Mouse (Mus musculus) liver, embryonic 15.5 days (tissue): Measurements from ENCODE around the gene Trp53bp1. TPM values are rescaled to one million over a fixed set of nuclear protein-coding genes. Genes with fewer than 3 reads are reported as not detected.

Experiments
- ATAC-seq: fragments of 200-750 bp; cut with Nextera tagmentation; 2 replicates; pipeline ENCODE4 v1.8.0; 2017; ENCODE audit warnings: moderate number of reproducible peaks, mild to moderate bottlenecking, moderate library complexity; ENCODE audit not compliant: insufficient read depth
- H3K27ac ChIP-seq: fragments of 300-500 bp; sonication (generic); replicated peaks from 2 replicates; pipeline ENCODE4 v1.5.1; 2015; ENCODE audit warnings: mild to moderate bottlenecking, inconsistent platforms
- H3K27me3 ChIP-seq: fragments of 300-500 bp; sonication (generic); 2 replicates; pipeline ENCODE4 v1.6.1; 2015; ENCODE audit warnings: mild to moderate bottlenecking, inconsistent platforms
- H3K36me3 ChIP-seq: fragments of 300-500 bp; sonication (generic); replicated peaks from 2 replicates; pipeline ENCODE4 v1.6.1; 2015; ENCODE audit warnings: moderate library complexity, mild to moderate bottlenecking, inconsistent platforms
- H3K4me1 ChIP-seq: fragments of 300-500 bp; sonication (generic); replicated peaks from 2 replicates; pipeline ENCODE4 v1.6.1; 2015; ENCODE audit warnings: inconsistent platforms
- H3K4me2 ChIP-seq: fragments of 300-500 bp; sonication (generic); 2 replicates; pipeline ENCODE4 v1.6.1; 2015; ENCODE audit warnings: moderate library complexity, mild to moderate bottlenecking, inconsistent platforms
- H3K4me3 ChIP-seq: fragments of 300-500 bp; sonication (generic); replicated peaks from 2 replicates; pipeline ENCODE4 v1.5.1; 2015; ENCODE audit warnings: mild to moderate bottlenecking, inconsistent platforms
- H3K9ac ChIP-seq: fragments of 300-500 bp; sonication (generic); 2 replicates; pipeline ENCODE4 v1.6.1; 2015; ENCODE audit warnings: moderate library complexity, mild to moderate bottlenecking, inconsistent platforms
- H3K9me3 ChIP-seq: fragments of 300-500 bp; sonication (generic); replicated peaks from 2 replicates; pipeline ENCODE4 v1.6.1; 2016; ENCODE audit warnings: inconsistent platforms
- WGBS: fragments of 180-500 bp; shearing (Covaris S2); methylation state at CpG from one replicate; pipeline ENCODE4 v1.1.7; 2015; ENCODE audit warnings: mixed read lengths; ENCODE audit not compliant: insufficient replicate concordance; 5-methylcytosine and 5-hydroxymethylcytosine counted together
- polyA plus RNA-seq: library from polyadenylated mRNA; unstranded; fragments of >200 nt; fragmentation: Nextera tagmentation; extraction: Ambion mirVana; gene quantifications from 2 replicates; pipeline ENCODE4 v1.2.1, GENCODE M21; 2015

Trp53bp1 gene
- polyA plus RNA-seq, 1 experiment from 2014 or later, result 20.5 TPM

DNA sequence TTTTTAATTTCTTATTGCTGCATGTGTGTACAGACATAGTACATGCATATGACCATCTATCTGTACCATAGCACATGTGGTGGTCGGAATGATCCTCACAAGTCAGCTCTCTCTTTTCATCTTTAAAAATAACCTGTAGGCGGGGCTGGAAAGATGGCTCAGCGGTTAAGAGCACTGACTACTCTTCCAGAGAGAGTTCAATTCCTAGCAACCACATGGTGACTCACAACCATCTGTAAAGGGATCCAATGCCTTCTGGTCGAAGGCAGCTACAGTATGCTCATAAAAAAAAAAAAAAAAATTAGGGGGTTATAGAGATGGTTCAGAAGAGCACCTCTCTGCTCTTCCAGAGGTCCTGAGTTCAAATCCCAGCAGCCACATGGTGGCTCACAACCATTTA, 31.8 kb downstream of the Trp53bp1 start:
- Histone ChIP-seq H3K4me2 (no peak overlapping the region), H3K9me3 (no peaks in the 10 kb centered on the region), H3K4me3 (no peak overlapping the region), H3K36me3 (peaks cover 22% of the 10 kb centered on the region; the same call in 1 of the 2 replicates), H3K4me1 (peaks cover 24% of the 10 kb centered on the region), H3K9ac (no peak overlapping the region), H3K27ac (no peak overlapping the region), H3K27me3 (no peaks in the 10 kb centered on the region)
- 65% methylated on average over 4 of the region's 4 CpGs for WGBS
- no peak for ATAC-seq

DNA sequence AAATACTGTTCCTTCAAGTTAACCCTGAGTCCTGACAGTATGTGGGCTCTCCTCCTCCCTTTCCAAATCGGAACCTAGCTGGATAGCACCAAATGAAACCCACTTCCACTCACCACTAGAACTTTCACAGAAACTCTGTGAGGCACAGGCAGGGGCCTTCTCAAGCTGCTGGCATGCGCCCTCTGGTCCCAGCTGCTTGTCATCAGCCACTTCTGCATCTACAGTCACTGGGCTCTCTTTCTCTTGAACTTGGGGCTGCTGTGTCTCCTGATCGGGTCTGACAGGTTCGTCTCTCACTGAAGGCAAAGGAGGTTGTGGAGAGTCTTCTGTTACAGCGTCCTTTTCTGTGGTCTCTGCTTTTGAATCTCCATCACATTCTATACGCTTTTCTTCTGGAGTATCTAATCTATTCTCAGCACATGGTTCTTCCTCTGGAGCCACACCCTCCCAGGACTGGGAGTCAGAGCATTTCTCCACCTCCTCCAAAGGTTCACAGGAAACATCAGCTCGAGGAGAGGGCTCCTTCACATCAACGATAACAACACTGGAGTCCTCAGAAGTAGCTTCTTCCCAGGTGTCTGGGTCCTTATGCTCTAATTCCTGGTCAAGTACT, 35.6 kb downstream of the Trp53bp1 start:
- Histone ChIP-seq H3K4me2 (peak overlapping the region; percentile 74), H3K9me3 (no peaks in the 10 kb centered on the region), H3K4me1 (peaks cover 43% of the 10 kb centered on the region), H3K27ac (peak overlapping the region; percentile 95), H3K36me3 (peaks cover 38% of the 10 kb centered on the region), H3K27me3 (no peaks in the 10 kb centered on the region), H3K4me3 (peak overlapping the region; percentile 66), H3K9ac (peak overlapping the region; percentile 70)
- ATAC-seq, result peak; percentile 99
- 31% methylated on average over 8 of the region's 8 CpGs for WGBS

DNA sequence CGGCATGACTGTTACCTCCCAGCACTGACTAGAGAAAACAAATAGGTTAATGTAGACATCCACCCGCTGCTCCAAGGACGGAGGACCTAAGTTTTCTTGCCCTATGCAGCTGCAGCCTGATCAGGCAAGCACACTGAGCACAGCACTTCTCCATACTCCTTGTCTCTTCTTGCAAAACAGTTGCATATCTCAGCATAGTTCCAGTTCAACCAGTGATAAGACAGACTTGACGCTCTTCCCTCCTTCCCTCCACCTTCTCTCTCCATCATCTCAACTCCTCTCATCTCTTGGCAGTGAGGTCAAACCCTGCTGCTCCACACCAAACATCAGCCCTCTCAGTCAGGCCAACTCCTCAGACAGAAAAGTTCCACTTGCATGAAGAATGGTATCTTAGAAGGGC, 43.1 kb downstream of the Trp53bp1 start:
- 77% methylated on average over 4 of the region's 4 CpGs for WGBS
- peaks cover 19% of the 10 kb centered on the region for H3K4me1 ChIP-seq
- no peak for ATAC-seq
- H3K27me3 ChIP-seq, result no peaks in the 10 kb centered on the region
- no peak overlapping the region for H3K4me3 ChIP-seq
- no peak overlapping the region for H3K4me2 ChIP-seq
- H3K9ac ChIP-seq, result no peak overlapping the region
- H3K36me3 ChIP-seq, result peaks cover 65% of the 10 kb centered on the region
- H3K27ac ChIP-seq, result no peak overlapping the region
- H3K9me3 ChIP-seq, result no peaks in the 10 kb centered on the region

DNA sequence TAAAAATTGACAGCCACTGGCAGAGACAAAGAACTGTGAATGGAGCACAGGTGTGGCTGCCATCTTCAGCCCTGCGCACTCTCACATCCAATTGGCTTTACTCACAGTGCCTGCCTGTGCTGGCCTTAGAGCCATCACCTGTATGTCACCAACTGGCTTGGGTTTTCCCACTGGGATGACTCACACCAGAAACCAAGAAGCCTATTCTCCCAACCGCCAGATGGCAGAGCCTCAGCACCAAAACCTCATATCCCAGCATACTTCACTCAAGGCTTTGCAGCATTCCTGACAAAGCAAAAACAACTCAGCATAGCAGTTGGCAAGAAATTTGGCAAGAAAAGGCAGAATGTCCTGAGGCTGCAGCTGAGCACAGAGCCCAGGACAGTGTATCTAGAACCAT, 48.2 kb downstream of the Trp53bp1 start:
- 84% methylated on average over 2 of the region's 2 CpGs for WGBS

DNA sequence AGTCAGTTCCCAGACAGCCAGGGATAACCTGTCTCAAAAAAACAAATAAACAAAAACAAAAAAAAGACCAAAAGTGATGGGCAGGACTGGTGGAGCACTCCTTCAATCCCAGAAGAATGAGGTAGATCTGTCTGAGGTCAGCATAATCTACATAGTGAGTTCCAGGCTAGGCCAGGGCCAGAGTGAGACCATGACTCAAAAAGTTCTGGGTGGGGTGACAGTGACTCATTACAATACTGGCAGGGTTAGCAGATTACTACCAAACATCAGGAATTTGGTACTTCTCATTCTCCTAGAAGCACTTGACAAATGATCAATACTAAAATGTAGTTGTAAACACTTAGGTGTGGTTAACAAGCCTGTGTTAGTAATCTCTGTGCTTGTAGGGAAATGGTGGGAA, 51.2 kb downstream of the Trp53bp1 start:
- Histone ChIP-seq H3K27me3 (no peaks in the 10 kb centered on the region), H3K27ac (no peak overlapping the region), H3K4me1 (no peaks in the 10 kb centered on the region), H3K36me3 (peaks cover 53% of the 10 kb centered on the region), H3K9ac (no peak overlapping the region), H3K4me3 (no peak overlapping the region), H3K4me2 (no peak overlapping the region), H3K9me3 (no peaks in the 10 kb centered on the region)
- ATAC-seq, result no peak

More for the DNA sequence above, 48.2 kb downstream of the Trp53bp1 start:
- Histone ChIP-seq H3K4me3 (no peak overlapping the region), H3K9ac (no peak overlapping the region), H3K27ac (no peak overlapping the region), H3K9me3 (no peaks in the 10 kb centered on the region), H3K4me2 (no peak overlapping the region), H3K4me1 (no peaks in the 10 kb centered on the region; the same call in 1 of the 2 replicates), H3K27me3 (no peaks in the 10 kb centered on the region), H3K36me3 (peaks cover 66% of the 10 kb centered on the region)
- no peak for ATAC-seq

DNA sequence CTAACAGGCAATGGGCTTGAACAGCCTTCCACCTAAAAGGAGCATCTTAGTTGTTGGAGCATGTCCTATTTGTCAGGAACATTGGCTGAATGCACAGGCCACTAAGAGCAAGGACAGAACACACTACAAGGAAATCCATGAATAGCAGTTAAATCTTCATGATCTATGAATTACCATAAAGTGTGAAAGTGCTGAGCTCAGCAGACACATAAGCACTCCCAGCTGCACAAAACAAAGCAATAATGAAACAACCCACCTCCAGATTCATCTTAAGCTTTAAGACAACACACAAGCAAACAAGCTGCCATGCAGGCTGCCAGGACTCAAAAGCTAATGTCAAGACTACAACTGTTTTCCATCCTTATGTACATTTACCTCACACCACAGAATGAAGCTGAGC, 52.0 kb downstream of the Trp53bp1 start:
- Histone ChIP-seq H3K4me1 (no peaks in the 10 kb centered on the region), H3K36me3 (peaks cover 59% of the 10 kb centered on the region), H3K4me3 (no peak overlapping the region), H3K27ac (no peak overlapping the region), H3K9ac (no peak overlapping the region), H3K4me2 (no peak overlapping the region), H3K9me3 (no peaks in the 10 kb centered on the region), H3K27me3 (no peaks in the 10 kb centered on the region)
- no peak for ATAC-seq

DNA sequence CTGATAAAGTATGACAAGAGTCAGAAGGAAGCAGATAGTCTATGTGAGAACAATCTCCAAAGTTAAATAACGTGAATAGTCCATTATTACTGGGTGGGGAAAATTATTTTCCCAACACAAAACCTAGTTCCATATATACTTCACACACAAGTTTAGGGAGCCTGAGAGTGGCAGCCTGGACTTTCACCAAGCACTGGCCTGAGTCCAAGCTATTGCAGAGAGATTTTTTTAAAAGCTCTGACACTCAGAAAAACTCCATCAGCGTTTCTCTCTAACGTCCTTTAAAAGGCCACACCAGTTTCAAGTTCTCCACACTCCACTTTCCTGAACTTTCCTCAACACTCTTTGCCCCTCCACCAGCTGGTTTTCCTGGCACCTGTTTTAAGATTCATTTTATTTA, 56.7 kb downstream of the Trp53bp1 start:
- no peak overlapping the region for H3K4me3 ChIP-seq
- no peak overlapping the region for H3K27ac ChIP-seq
- ATAC-seq, result no peak
- no peaks in the 10 kb centered on the region for H3K27me3 ChIP-seq
- WGBS, result 85% methylated on average over 3 of the region's 3 CpGs
- H3K36me3 ChIP-seq, result peaks cover 70% of the 10 kb centered on the region
- H3K9ac ChIP-seq, result no peak overlapping the region
- H3K9me3 ChIP-seq, result no peaks in the 10 kb centered on the region
- H3K4me1 ChIP-seq, result no peaks in the 10 kb centered on the region
- H3K4me2 ChIP-seq, result no peak overlapping the region

DNA sequence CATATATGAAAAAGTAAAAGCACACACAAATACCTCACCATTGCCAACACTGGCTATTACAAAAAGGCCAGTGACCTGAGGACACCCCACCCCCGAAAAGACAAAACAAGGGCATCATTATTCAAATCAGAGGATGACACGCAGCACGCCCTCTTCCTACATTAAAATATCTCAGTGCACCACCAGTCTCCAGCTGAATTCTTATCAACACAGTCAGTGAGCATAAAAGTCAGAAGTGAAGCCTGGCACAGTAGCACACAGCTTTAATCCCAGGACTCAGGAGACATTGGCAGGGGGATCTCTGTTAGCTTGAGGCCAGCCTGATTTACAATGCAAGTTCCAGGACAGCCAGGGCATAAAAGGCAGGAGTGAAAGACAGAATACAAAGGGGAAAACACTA, 64.7 kb downstream of the Trp53bp1 start:
- no peak for ATAC-seq
- Histone ChIP-seq H3K36me3 (peaks cover 90% of the 10 kb centered on the region), H3K27me3 (no peaks in the 10 kb centered on the region), H3K4me1 (peaks cover 6% of the 10 kb centered on the region; the same call in 1 of the 2 replicates), H3K4me2 (no peak overlapping the region), H3K4me3 (no peak overlapping the region), H3K9me3 (no peaks in the 10 kb centered on the region), H3K27ac (no peak overlapping the region), H3K9ac (no peak overlapping the region)
- 55% methylated on average over 3 of the region's 3 CpGs for WGBS

DNA sequence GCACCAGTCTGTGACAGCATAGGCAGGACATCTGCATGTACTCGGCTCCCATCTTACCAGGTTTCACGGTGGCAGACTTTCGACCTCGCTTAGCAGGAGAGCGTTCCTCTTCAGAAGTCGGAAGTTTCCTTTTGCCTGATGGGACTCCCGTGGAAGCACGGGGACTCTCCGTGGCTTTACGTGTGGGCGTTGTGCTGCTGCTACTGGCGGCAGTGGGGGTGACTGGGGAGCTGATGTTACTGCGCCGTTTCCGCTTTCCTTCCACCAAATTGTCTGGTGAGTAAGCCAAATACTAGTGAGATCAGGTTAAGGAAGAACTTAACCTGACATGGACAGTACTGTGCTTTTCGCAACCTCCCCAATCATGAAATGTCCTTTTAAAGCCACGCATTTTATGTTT, 66.9 kb downstream of the Trp53bp1 start:
- ATAC-seq, result no peak
- 89% methylated on average over 17 of the region's 17 CpGs for WGBS
- Histone ChIP-seq H3K27ac (no peak overlapping the region), H3K27me3 (no peaks in the 10 kb centered on the region), H3K4me1 (peaks cover 6% of the 10 kb centered on the region; the same call in 1 of the 2 replicates), H3K9ac (no peak overlapping the region), H3K4me2 (no peak overlapping the region), H3K9me3 (no peaks in the 10 kb centered on the region), H3K4me3 (no peak overlapping the region), H3K36me3 (peaks cover 92% of the 10 kb centered on the region)

DNA sequence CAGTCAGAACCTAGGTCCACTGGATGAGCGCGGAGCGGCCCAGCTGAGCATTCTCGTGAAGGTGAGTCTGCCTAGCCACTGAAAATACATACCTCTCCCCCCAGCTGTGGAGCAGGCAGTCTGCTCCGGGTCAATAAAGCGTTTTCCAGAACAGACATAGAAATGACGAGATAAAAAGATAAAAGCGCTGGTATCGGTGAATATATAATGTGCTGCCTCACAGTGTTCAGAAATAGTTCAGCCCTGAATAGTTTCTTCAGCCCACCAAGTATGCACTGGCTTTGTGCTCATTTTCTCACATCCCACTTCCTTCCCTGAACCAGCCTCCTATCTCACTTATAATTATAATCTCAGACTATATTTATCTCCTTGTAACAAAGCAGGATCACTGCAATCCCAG, 75.7 kb downstream of the Trp53bp1 start:
- Histone ChIP-seq H3K27ac (no peak overlapping the region), H3K36me3 (peaks cover 98% of the 10 kb centered on the region), H3K4me2 (no peak overlapping the region), H3K9me3 (no peaks in the 10 kb centered on the region), H3K4me3 (no peak overlapping the region), H3K9ac (no peak overlapping the region), H3K4me1 (no peaks in the 10 kb centered on the region), H3K27me3 (no peaks in the 10 kb centered on the region)
- no peak for ATAC-seq
- WGBS, result 85% methylated on average over 9 of the region's 9 CpGs

DNA sequence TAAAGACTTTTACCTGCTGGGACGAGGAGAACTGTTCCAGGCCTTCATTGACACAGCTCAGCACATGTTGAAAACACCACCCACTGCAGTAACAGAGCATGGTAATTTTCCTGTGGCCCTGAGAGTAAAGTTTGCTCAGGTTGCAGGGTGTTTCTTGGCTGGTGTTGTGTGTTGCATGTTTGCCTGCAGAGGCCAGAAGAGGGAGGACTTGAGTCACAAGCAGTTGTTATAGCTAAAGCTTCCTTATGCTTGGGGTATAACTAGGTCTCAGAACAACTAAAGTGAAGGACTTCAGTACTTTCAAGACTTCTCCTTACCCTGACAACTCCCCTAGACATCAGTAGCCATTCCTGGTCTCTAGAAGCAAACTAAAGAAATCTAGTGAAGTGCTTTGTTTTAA, 82.7 kb downstream of the Trp53bp1 start:
- WGBS, result 63% methylated on average over 1 of the region's 1 CpGs

DNA sequence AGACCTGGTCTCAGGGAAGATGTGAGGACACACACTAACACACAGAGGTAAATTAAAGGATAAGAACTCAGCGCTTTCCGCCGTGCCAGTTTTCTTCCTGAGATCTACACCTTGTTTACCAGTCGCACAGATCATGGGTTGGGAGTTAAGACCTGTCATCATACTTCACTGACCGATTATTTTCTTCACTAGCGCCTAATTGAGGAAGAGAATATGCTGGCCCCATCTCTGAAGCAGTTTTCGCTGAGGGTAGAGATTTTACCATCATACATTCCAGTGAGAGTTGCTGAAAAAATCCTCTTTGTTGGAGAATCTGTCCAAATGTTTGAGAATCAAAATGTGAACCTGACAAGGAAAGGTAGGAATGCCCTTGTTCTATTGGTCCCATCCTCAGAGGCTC, 87.1 kb downstream of the Trp53bp1 start:
- Histone ChIP-seq H3K27ac (no peak overlapping the region), H3K4me2 (no peak overlapping the region), H3K36me3 (peaks cover 75% of the 10 kb centered on the region), H3K9me3 (no peaks in the 10 kb centered on the region), H3K27me3 (no peaks in the 10 kb centered on the region), H3K9ac (no peak overlapping the region), H3K4me1 (no peaks in the 10 kb centered on the region), H3K4me3 (no peak overlapping the region)
- 90% methylated on average over 7 of the region's 7 CpGs for WGBS
- no peak for ATAC-seq

More for the DNA sequence above, 82.7 kb downstream of the Trp53bp1 start:
- Histone ChIP-seq H3K4me2 (no peak overlapping the region), H3K4me1 (no peaks in the 10 kb centered on the region), H3K9ac (no peak overlapping the region), H3K9me3 (no peaks in the 10 kb centered on the region), H3K4me3 (no peak overlapping the region), H3K27ac (no peak overlapping the region), H3K27me3 (no peaks in the 10 kb centered on the region), H3K36me3 (peaks cover 87% of the 10 kb centered on the region)
- no peak for ATAC-seq
